Mouse (Mus musculus) CD8-positive naive resting alpha-beta T cell, adult 2 months (primary cell): ENCODE measurements around the gene Gtf2ird2.
A peak's percentile ranks its signal among the peaks of the same experiment; 100 is the strongest.

Source experiments
- DNase-seq, 2 experiments: peaks; one replicate each; pipeline ENCODE4 v3.0.0; 2022; ENCODE audit warnings: low read depth in 2 of 2, low spot score in 2 of 2

The Gtf2ird2 gene

DNA sequence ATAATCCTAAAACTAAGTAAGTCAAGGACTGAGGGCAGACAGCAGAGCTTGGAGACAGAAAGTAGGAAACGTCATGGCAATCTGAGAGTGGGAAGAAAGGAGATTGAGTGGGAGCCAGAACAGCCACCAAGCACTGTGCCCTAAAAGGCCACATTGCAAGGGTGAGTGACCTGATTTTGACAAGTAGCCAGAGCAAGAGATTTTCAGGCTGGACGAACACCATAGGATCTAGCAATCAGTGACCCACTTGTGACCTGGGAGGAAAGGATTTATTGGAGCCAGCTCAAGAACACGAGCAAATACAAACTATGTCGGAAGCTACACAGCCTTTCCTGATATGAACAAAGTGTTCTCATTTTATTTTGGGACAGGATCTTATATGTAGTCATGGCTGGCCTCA is 1.1 kb upstream of the Gtf2ird2 start:
- no peak for DNase-seq

- DNase-seq, result no peak
Measured at GRCm38 (mm10) chr5:134183162-134183561, 657 bp upstream of the Gtf2ird2 start.

DNA sequence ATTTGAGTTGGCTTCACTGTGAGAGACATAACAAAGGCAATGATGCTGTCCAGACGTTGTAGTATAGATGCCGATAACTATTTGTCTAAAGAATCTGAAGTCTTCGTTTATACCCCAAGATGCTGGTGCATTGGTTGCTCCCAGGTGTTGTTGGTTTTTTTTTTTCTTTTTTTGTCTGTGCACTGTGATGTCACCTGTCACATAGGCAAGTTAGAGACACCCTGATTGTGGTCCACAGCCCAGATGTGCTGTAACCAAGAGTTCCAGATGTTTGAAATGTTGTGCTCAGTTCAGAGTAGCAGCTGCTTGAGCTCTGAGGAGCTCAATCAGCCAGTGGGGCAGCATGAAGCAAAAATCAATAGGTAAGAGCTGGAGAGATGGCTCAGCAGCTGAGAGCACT is 2.2 kb downstream of the Gtf2ird2 start:
- no peak for DNase-seq

DNA sequence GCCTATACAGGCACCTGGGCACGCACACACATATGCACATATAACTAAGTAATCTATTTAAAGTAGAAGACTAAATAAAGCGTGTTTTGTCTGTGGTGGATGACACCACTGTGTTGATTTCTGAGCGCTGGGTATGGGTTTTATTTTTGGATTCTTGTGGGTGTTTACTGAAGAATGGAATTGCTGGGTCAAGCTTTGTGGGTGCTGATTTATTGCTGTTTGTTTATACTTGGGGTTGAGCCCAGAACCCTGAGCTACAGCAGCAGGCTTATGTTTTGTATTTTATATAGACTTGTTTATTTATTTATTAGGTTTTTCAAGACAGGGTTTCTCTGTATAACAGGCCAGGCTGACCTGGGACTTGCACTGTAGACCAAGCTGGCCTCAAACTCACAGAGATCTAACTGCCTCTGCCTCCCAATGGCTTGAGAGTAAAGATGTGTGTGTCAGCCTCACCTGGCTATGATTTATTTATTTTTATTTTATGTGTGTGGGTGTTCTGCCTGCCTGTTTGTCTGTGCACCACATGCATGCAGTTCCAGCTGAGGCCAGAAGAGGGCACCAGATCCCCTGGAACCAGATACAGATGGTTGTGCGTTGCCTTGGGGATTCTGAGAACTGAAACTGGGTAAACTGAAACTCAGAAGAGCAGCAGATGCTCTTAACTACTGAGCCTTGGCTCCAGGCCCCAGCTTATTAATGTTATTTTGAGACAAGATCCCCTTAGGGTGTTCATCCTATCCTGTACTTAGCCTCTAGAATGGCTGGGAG is 3.3 kb downstream of the Gtf2ird2 start:
- peak; percentile 75 to 85 for DNase-seq

GRCm38 (mm10) chr5:134188571-134188970 is 4.8 kb downstream of the Gtf2ird2 start:
- no peak for DNase-seq

DNA sequence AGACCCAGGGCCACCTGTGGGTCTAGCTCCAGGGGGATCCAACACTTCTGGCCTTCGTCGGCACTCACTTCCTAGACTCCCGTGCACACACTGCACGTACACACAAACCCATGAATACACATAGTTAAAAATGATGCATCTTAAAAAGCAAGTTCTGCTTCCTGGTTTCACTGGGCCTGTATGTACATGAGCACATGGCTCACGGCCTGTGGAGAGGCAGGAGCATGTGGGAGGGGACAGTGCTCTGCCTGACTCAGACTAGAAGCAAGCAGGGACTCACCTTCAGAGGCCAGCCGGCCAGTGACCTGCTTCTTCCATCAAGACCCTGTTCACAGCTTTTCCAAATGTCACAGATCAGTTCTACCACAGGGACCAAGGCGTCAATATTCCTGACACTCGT is 9.8 kb downstream of the Gtf2ird2 start:
- no peak for DNase-seq

GRCm38 (mm10) chr5:134206721-134207120 is 22.9 kb downstream of the Gtf2ird2 start:
- no peak for DNase-seq

- DNase-seq, result no peak
Measured at GRCm38 (mm10) chr5:134209931-134210554, 26.2 kb downstream of the Gtf2ird2 start.

GRCm38 (mm10) chr5:134214021-134214806 is 30.4 kb downstream of the Gtf2ird2 start:
- no peak for DNase-seq

DNA sequence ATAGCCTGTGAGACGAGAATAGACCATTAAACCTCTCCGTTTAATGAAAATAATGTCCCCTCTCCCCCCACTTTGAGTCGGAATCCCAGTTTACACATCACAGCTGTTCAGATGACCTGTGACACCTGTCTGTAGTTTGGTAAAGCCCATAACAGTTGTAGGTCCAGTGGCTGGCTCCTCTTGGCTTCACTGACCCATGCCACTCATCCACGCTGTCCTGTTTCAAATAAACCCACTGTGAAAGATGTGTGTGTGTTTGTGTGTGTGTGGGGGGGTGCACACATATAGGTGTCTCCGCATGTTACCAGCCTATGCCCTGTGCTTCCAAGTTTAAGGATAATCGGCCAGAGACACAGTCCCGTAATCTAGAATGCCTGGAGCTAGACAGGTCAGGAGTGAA is 34.1 kb downstream of the Gtf2ird2 start:
- DNase-seq, result no peak

GRCm38 (mm10) chr5:134221278-134221677 is 37.5 kb downstream of the Gtf2ird2 start:
- no peak for DNase-seq

- DNase-seq, result no peak
Measured at GRCm38 (mm10) chr5:134221708-134222150, 37.9 kb downstream of the Gtf2ird2 start.

DNA sequence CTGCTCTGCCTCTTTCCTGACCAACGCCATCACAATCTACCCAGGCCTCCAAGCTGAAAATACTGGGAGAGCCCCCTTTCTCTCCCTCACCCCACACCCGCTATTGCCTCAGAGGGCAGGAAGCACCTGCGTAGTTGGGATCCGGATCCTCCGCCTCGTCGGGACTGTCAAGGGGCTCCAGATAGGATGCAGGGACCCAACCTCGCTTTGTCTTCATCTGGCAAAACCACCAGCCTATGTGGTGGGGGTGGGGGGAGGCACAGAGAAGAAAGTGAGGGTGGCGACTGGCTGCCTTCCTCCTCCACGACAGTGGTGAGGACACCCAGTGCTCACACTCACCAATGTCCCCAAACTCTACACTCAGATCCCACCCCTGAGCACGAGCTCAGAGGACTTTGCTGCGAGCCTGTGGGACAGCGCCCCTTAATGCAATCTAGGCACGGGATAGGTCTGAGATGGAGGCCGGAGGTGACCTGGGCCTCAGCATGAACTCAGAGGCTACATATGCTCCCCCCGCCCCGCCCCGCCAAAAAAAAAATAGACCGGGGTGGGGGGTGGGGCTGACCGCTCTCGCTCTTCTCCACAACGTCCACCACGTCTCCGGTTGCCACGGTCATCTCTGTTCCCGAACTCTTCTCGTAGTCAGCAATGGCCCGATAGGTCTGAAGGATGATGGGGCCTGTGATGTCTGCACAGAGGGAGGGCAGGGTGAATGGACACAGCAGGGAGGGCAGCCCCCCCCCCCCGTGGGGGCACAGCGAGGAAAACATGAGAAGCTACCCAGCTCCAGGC is 41.5 kb downstream of the Gtf2ird2 start:
- no peak for DNase-seq

- DNase-seq, result no peak
Measured at GRCm38 (mm10) chr5:134226946-134227345, 43.1 kb downstream of the Gtf2ird2 start.

DNA sequence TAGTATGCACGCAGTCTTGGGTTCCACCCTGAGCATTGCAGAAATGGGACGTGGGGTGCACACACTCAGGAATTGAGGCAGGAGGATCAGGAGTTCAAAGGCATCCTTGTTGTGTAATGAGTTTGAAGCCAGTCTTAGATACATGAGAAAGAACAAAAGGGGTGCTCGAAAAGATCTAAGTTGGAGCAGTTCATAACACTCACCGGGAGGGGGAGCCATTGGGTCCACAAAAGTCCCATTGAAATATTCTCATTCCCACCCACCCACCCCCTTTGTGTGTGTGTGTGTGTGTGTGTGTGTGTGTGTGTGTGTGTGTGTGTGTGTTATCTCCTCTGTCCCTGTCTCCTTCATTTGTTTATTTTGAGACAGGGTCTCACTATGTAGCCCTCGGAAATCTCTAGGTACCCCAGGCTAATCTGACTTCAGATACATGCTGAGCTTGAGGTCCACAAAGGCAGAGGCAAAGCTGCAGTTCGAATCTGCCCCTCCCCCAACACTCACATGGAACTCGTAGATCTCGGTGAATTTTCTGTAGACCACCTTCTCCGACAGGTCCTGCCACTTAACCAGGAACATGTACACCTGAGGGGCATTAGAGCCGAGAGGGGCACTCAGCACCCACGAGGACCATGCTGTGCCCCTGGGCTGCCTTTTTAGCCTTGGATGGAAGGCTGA is 43.9 kb downstream of the Gtf2ird2 start:
- DNase-seq, result peak in 1 of 2 experiments; percentile 69

- DNase-seq, result no peak
Measured at GRCm38 (mm10) chr5:134228249-134228638, 44.4 kb downstream of the Gtf2ird2 start.

GRCm38 (mm10) chr5:134229391-134229790 is 45.6 kb downstream of the Gtf2ird2 start, which contains the start of gene Ncf1:
Gene Ncf1 (minus strand): TSS chr5:134229625.
- DNase-seq, result no peak

DNA sequence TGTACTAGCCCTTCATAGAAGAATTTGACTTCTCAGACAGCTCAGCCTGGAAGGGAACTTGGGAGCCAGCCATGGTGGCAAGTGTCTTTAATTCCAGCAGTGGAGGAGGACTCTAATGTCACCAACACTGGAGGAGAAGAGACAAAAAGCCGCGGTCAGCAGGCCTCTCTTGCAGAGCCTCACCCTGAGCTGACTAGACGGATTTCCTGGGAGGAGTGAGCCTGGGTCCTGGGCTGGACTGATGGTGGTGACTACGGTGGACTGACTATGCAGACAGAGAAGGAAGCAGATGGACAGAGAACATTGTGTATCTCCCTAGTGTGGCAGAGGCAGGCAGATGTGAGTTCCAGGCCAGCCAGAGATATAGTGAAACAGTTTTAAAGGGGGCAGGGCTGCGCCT is 47.6 kb downstream of the Gtf2ird2 start:
- no peak for DNase-seq

DNA sequence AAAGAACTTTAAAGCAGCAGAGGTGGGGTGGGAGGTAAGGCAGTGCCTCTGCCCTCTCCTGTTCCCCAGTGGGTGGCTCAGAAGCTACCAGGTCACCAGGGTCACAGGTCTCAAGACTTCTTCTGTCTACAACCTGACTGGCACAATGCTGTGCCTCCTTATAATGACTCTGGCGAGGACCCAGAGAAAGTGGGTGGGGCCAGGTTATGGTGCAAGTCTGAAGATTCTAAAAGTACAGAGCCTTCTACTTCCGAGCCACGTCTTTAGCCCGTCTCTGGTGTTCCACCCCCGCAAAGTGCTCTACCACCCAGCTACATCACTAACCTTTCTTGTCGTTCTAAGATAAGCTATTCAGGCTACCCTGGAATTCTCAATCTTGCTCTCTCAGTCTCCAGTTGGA is 48.3 kb downstream of the Gtf2ird2 start:
- DNase-seq, result peak; percentile 48 to 65

DNA sequence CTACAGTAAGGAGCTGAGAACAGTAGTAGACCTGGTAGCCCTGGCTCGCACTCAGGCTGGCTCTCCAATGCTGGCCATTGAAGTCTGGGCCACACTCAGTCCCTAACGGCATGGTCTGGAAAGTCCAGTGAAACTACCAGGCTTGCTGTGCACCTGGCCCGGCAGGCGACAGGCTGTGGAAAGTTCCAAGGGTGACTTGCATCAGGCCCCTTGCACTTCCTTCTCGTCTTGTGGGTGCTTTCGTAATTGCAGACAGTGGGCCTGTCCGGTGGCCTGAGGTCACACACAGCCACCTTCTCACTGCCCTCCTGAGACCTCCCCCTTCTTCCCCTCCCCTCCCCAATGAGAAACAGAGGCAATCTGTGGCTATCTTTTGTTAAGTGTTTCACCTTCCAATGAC is 48.7 kb downstream of the Gtf2ird2 start:
- no peak for DNase-seq
